Mouse (Mus musculus) embryonic facial prominence, embryonic 14.5 days (tissue): ENCODE data around the gene Fads6. TPM values are rescaled to one million over a fixed set of nuclear protein-coding genes. Genes with fewer than 3 reads are reported as not detected.

Experiments
- ATAC-seq: fragments of 200-750 bp; cut with Nextera tagmentation; 2 replicates; pipeline ENCODE4 v1.8.0; 2017; ENCODE audit warnings: low read depth, moderate number of reproducible peaks, moderate TSS enrichment
- DNase-seq: peaks from one replicate; pipeline ENCODE4 v3.0.0-alpha.2; 2015; ENCODE audit warnings: low spot score
- H3K27ac ChIP-seq: fragments of 300-500 bp; sonication (generic); replicated peaks from 2 replicates; pipeline ENCODE4 v1.5.1; 2014; ENCODE audit warnings: low read depth, mild to moderate bottlenecking, low read length, moderate library complexity
- H3K27me3 ChIP-seq: fragments of 300-500 bp; sonication (generic); replicated peaks from 2 replicates; pipeline ENCODE4 v1.6.1; 2014; ENCODE audit warnings: low read length; ENCODE audit not compliant: control insufficient read depth, insufficient read depth
- H3K36me3 ChIP-seq: fragments of 300-500 bp; sonication (generic); 2 replicates; pipeline ENCODE4 v1.6.1; 2014; ENCODE audit warnings: low read length, mixed read lengths; ENCODE audit not compliant: control insufficient read depth, insufficient read depth
- H3K4me1 ChIP-seq: fragments of 300-500 bp; sonication (generic); 2 replicates; pipeline ENCODE4 v1.6.1; 2014; ENCODE audit warnings: antibody characterized with exemption, low read length; ENCODE audit not compliant: control insufficient read depth, insufficient read depth
- H3K4me2 ChIP-seq: fragments of 300-500 bp; sonication (generic); 2 replicates; pipeline ENCODE4 v1.6.1; 2014; ENCODE audit warnings: low read depth, mild to moderate bottlenecking, low read length, moderate library complexity, mixed read lengths
- H3K4me3 ChIP-seq: fragments of 300-500 bp; sonication (generic); 2 replicates; pipeline ENCODE4 v1.5.1; 2014; ENCODE audit warnings: low read depth, mild to moderate bottlenecking, low read length
- H3K9ac ChIP-seq: fragments of 300-500 bp; sonication (generic); 2 replicates; pipeline ENCODE4 v1.6.1; 2014; ENCODE audit warnings: low read depth, mild to moderate bottlenecking, low read length, moderate library complexity, mixed read lengths
- H3K9me3 ChIP-seq: fragments of 300-500 bp; sonication (generic); 2 replicates; pipeline ENCODE4 v1.6.1; 2016; ENCODE audit warnings: low read length; ENCODE audit not compliant: control insufficient read depth
- WGBS: fragments of 180-500 bp; shearing (Covaris S2); extraction: QIAGEN DNeasy Blood & Tissue Kit; methylation state at CpG from one replicate; pipeline ENCODE4 v1.1.7; 2014; 5-methylcytosine and 5-hydroxymethylcytosine counted together
- polyA plus RNA-seq: library from polyadenylated mRNA; unstranded; fragments of >200 nt; fragmentation: Nextera tagmentation; extraction: Ambion mirVana; gene quantifications from 2 replicates; pipeline ENCODE4 v1.2.1, GENCODE M21; 2014

Gene Fads6
- polyA plus RNA-seq, 1 experiment from 2014 or later: 0.24 TPM

DNA sequence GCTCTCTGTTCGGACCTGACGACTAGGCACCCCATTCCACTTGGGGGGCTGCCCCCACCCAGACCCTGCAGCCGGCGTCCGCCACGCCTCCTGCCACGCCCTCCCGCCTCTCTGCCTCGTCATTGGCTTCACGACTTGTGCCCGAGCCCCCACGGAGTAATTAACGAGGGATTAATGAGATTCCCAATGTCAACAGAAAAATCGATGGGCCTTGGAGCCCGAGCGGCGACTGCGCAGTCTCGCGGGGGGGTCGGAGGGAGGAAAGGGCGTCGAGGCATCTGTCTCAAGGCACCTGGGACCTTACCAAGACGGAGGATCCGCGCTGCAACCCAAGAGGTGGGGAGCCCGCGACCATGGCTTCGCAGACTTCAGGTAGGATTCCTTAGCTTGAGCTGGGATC is 37.1 kb upstream of the Fads6 start, which contains the start of gene Otop3:
Gene Otop3 (plus strand): TSS at position 201 of the 400 bp plus-strand sequence.
- Histone ChIP-seq H3K9me3 (no peaks in the 10 kb centered on the region), H3K27me3 (peaks cover 50% of the 10 kb centered on the region), H3K9ac (no peak within 1 kb of the TSS), H3K4me1 (no peaks in the 10 kb centered on the region), H3K27ac (no peak within 1 kb of the TSS), H3K4me3 (no peak within 1 kb of the TSS), H3K36me3 (no peaks in the 10 kb centered on the region), H3K4me2 (peak within 1 kb of the TSS; percentile 45)
- DNase-seq: no peak
- no peak for ATAC-seq
- WGBS: 5% methylated on average over 26 of the region's 29 CpGs

DNA sequence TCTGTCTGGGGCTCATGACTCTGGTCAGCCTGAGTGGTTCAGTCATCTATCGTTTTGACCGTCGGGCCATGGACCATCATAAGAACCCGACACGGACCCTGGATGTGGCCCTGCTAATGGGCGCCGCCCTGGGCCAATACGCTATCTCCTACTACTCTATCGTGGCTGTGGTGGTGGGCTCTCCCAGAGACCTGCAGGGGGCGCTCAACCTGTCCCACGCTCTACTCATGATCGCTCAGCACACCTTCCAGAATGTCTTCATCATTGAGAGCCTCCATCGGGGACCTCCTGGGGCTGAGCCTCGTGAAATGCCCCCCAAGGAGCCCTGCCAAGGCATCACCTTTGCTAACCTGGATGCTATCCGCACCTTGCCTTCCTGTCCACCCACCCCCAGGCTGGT is 31.9 kb upstream of the Fads6 start:
- Histone ChIP-seq H3K9me3 (no peaks in the 10 kb centered on the region), H3K9ac (no peak overlapping the region), H3K4me1 (no peaks in the 10 kb centered on the region), H3K4me3 (no peak overlapping the region), H3K27ac (no peak overlapping the region), H3K27me3 (peaks cover 33% of the 10 kb centered on the region), H3K4me2 (no peak overlapping the region), H3K36me3 (no peaks in the 10 kb centered on the region)
- DNase-seq (no peak), ATAC-seq (no peak)
- WGBS: 68% methylated on average over 15 of the region's 15 CpGs

DNA sequence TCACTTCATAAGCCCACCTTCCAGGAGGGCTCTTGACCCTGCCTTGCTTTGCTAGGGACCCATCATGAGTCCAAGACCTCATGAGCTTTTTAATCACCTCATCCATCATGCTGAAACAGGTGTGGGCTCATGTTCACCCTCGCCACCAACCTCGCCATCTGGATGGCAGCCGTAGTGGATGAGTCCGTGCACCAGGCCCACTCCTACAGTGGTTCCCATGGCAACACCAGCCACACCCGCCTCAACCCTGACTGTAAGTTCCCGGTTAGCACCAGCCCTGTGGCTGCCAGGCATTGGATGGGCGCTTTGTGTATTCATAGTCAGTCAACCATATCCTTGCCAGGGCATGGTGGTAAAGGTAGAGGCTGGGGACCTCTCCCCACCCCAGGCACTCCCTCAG is 29.3 kb upstream of the Fads6 start:
- Histone ChIP-seq H3K36me3 (no peaks in the 10 kb centered on the region), H3K9me3 (no peaks in the 10 kb centered on the region), H3K27ac (no peak overlapping the region), H3K9ac (no peak overlapping the region), H3K4me3 (no peak overlapping the region), H3K4me1 (no peaks in the 10 kb centered on the region), H3K27me3 (peaks cover 33% of the 10 kb centered on the region), H3K4me2 (no peak overlapping the region)
- no peak for ATAC-seq
- DNase-seq: no peak
- 56% methylated on average over 7 of the region's 7 CpGs for WGBS

GRCm38 (mm10) chr11:115323354-115323753 is 25.9 kb upstream of the Fads6 start:
- Histone ChIP-seq H3K36me3 (no peaks in the 10 kb centered on the region), H3K9me3 (no peaks in the 10 kb centered on the region), H3K4me3 (no peak overlapping the region), H3K27ac (no peak overlapping the region), H3K4me1 (no peaks in the 10 kb centered on the region), H3K9ac (no peak overlapping the region), H3K4me2 (no peak overlapping the region), H3K27me3 (peaks cover 64% of the 10 kb centered on the region)
- no peak for ATAC-seq
- 19% methylated on average over 28 of the region's 32 CpGs for WGBS
- no peak for DNase-seq

GRCm38 (mm10) chr11:115321906-115322693 is 24.6 kb upstream of the Fads6 start, which contains the start of gene Ush1g:
Gene Ush1g, minus strand, starts transcription at chr11:115322041.
- WGBS: 4% methylated on average over 33 of the region's 35 CpGs

GRCm38 (mm10) chr11:115319704-115320383 is 22.4 kb upstream of the Fads6 start:
- DNase-seq: no peak
- Histone ChIP-seq H3K4me1 (no peaks in the 10 kb centered on the region), H3K9ac (no peak overlapping the region), H3K27ac (no peak overlapping the region), H3K27me3 (peaks cover 99% of the 10 kb centered on the region), H3K36me3 (no peaks in the 10 kb centered on the region), H3K4me2 (no peak overlapping the region), H3K4me3 (no peak overlapping the region), H3K9me3 (no peaks in the 10 kb centered on the region)
- 10% methylated on average over 17 of the region's 18 CpGs for WGBS
- peak; percentile 19; the same call in 1 of the 2 replicates for ATAC-seq

More at GRCm38 (mm10) chr11:115321906-115322693, 24.6 kb upstream of the Fads6 start, which contains the start of gene Ush1g:
- peak; percentile 56 for DNase-seq
- ATAC-seq: peak; percentile 70
- Histone ChIP-seq H3K36me3 (no peaks in the 10 kb centered on the region), H3K27me3 (peaks cover 77% of the 10 kb centered on the region), H3K27ac (no peak within 1 kb of the TSS), H3K4me3 (peak within 1 kb of the TSS; percentile 5; the same call in 1 of the 2 replicates), H3K4me1 (no peaks in the 10 kb centered on the region), H3K9ac (peak within 1 kb of the TSS; percentile 19; the same call in 1 of the 2 replicates), H3K4me2 (0 out of 2 replicates have a peak within 1 kb of the TSS, but pooled peaks have one; percentile 7), H3K9me3 (no peaks in the 10 kb centered on the region)

GRCm38 (mm10) chr11:115318245-115319027 is 21.0 kb upstream of the Fads6 start:
- H3K36me3 ChIP-seq: no peaks in the 10 kb centered on the region
- no peak overlapping the region for H3K9ac ChIP-seq
- no peak overlapping the region for H3K27ac ChIP-seq
- WGBS: 13% methylated on average over 46 of the region's 63 CpGs
- H3K4me3 ChIP-seq: no peak overlapping the region
- no peaks in the 10 kb centered on the region for H3K9me3 ChIP-seq
- DNase-seq (no peak), ATAC-seq (no peak)
- peaks cover 95% of the 10 kb centered on the region for H3K27me3 ChIP-seq
- H3K4me1 ChIP-seq: no peaks in the 10 kb centered on the region
- H3K4me2 ChIP-seq: no peak overlapping the region

DNA sequence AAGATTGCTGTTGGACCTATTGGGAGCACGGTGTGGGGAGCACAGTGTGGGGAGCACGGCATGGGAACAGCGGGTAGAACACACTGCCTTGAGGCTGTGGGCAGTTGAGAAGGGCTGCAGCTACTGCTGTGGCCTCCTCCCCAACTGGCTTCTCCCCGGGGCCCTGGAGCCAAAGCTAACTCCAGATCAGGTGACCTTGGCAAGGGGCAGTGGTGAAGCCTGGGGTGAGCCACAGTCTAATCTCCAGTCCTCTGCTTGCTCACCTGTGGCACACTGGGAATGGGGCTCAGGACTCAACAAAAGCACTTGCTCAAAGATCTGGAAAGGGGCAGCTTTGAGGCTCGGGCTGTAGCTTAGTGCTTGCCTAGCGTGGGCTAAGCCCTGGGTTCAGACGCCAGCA is 19.7 kb upstream of the Fads6 start:
- Histone ChIP-seq H3K4me1 (no peaks in the 10 kb centered on the region), H3K36me3 (no peaks in the 10 kb centered on the region), H3K27me3 (peaks cover 90% of the 10 kb centered on the region), H3K9ac (no peak overlapping the region), H3K4me2 (no peak overlapping the region), H3K9me3 (no peaks in the 10 kb centered on the region), H3K4me3 (no peak overlapping the region), H3K27ac (no peak overlapping the region)
- no peak for DNase-seq
- WGBS: 60% methylated on average over 7 of the region's 7 CpGs
- ATAC-seq: no peak
